Mouse (Mus musculus): Measurements from ENCODE around the gene Fbxl19. TPM values are rescaled to one million over a fixed set of nuclear protein-coding genes. Genes with fewer than 3 reads are reported as not detected.

The Fbxl19 gene
- polyA plus RNA-seq, 1 experiment from 2014 or later, result 3.2 TPM

- H3K36me3 ChIP-seq (ENCODE audit: control insufficient read depth, insufficient read depth, low read length), result peaks cover 13% of the 10 kb centered on the region; the same call in 1 of the 2 replicates
- 0 out of 2 replicates have a peak overlapping the region, but pooled peaks have one; percentile 9 for H3K27ac ChIP-seq (ENCODE audit: low read length)
- H3K27me3 ChIP-seq (ENCODE audit: control insufficient read depth, insufficient read depth, low read length), result no peaks in the 10 kb centered on the region
- no peak overlapping the region for H3K9ac ChIP-seq (ENCODE audit: low read length)
- peaks cover 4% of the 10 kb centered on the region; the same call in 1 of the 2 replicates for H3K4me1 ChIP-seq (ENCODE audit: control insufficient read depth, insufficient read depth, low read length)
- H3K4me2 ChIP-seq (ENCODE audit: low read depth, low read length), result no peak overlapping the region
- no peaks in the 10 kb centered on the region for H3K9me3 ChIP-seq (replicated peaks; ENCODE audit: control insufficient read depth, low read length)
- no peak for ATAC-seq (ENCODE audit: insufficient read depth, low FRiP score)
- WGBS, result 51% methylated on average over 6 of the region's 6 CpGs
- no peak overlapping the region for H3K4me3 ChIP-seq (replicated peaks; ENCODE audit: low read length)
Measured at GRCm38 (mm10) chr7:127759716-127760115, 15.4 kb downstream of the Fbxl19 start.

GRCm38 (mm10) chr7:127760478-127760877 lies 16.1 kb downstream of the Fbxl19 start:
- peaks cover 13% of the 10 kb centered on the region; the same call in 1 of the 2 replicates for H3K36me3 ChIP-seq (ENCODE audit: control insufficient read depth, insufficient read depth, low read length)
- ATAC-seq (ENCODE audit: insufficient read depth, low FRiP score), result peak; percentile 37; the same call in 1 of the 2 replicates
- 70% methylated on average over 3 of the region's 3 CpGs for WGBS
- no peak overlapping the region for H3K4me2 ChIP-seq (ENCODE audit: low read depth, low read length)
- peak overlapping the region; percentile 5; the same call in 1 of the 2 replicates for H3K9ac ChIP-seq (ENCODE audit: low read length)
- H3K9me3 ChIP-seq (replicated peaks; ENCODE audit: control insufficient read depth, low read length), result no peaks in the 10 kb centered on the region
- no peak overlapping the region for H3K4me3 ChIP-seq (replicated peaks; ENCODE audit: low read length)
- H3K27me3 ChIP-seq (ENCODE audit: control insufficient read depth, insufficient read depth, low read length), result no peaks in the 10 kb centered on the region
- H3K27ac ChIP-seq (ENCODE audit: low read length), result no peak overlapping the region
- peaks cover 4% of the 10 kb centered on the region; the same call in 1 of the 2 replicates for H3K4me1 ChIP-seq (ENCODE audit: control insufficient read depth, insufficient read depth, low read length)

- peaks cover 4% of the 10 kb centered on the region; the same call in 1 of the 2 replicates for H3K4me1 ChIP-seq (ENCODE audit: control insufficient read depth, insufficient read depth, low read length)
- peak overlapping the region; percentile 5; the same call in 1 of the 2 replicates for H3K9ac ChIP-seq (ENCODE audit: low read length)
- no peak overlapping the region for H3K4me3 ChIP-seq (replicated peaks; ENCODE audit: low read length)
- peak; percentile 71; the same call in 1 of the 2 replicates for ATAC-seq (ENCODE audit: insufficient read depth, low FRiP score)
- peaks cover 16% of the 10 kb centered on the region; the same call in 1 of the 2 replicates for H3K36me3 ChIP-seq (ENCODE audit: control insufficient read depth, insufficient read depth, low read length)
- H3K4me2 ChIP-seq (ENCODE audit: low read depth, low read length), result no peak overlapping the region
- H3K9me3 ChIP-seq (replicated peaks; ENCODE audit: control insufficient read depth, low read length), result no peaks in the 10 kb centered on the region
- 29% methylated on average over 7 of the region's 7 CpGs for WGBS
- H3K27ac ChIP-seq (ENCODE audit: low read length), result no peak overlapping the region
- H3K27me3 ChIP-seq (ENCODE audit: control insufficient read depth, insufficient read depth, low read length), result no peaks in the 10 kb centered on the region
Measured at GRCm38 (mm10) chr7:127761026-127761425, 16.7 kb downstream of the Fbxl19 start.

GRCm38 (mm10) chr7:127763642-127764041 lies 19.3 kb downstream of the Fbxl19 start:
- Histone ChIP-seq H3K4me1 (ENCODE audit: control insufficient read depth, insufficient read depth, low read length) (0 out of 2 replicates have a peak, but pooled peaks cover 4% of the 10 kb centered on the region), H3K36me3 (ENCODE audit: control insufficient read depth, insufficient read depth, low read length) (peaks cover 16% of the 10 kb centered on the region; the same call in 1 of the 2 replicates), H3K4me2 (ENCODE audit: low read depth, low read length) (no peak overlapping the region), H3K27ac (ENCODE audit: low read length) (no peak overlapping the region), H3K4me3 (replicated peaks; ENCODE audit: low read length) (no peak overlapping the region), H3K27me3 (ENCODE audit: control insufficient read depth, insufficient read depth, low read length) (no peaks in the 10 kb centered on the region), H3K9me3 (replicated peaks; ENCODE audit: control insufficient read depth, low read length) (no peaks in the 10 kb centered on the region), H3K9ac (ENCODE audit: low read length) (no peak overlapping the region)
- WGBS, result 92% methylated on average over 4 of the region's 4 CpGs
- no peak for ATAC-seq (ENCODE audit: insufficient read depth, low FRiP score)

- 74% methylated on average over 2 of the region's 2 CpGs for WGBS
- Histone ChIP-seq H3K9ac (ENCODE audit: low read length) (no peak overlapping the region), H3K4me2 (ENCODE audit: low read depth, low read length) (no peak overlapping the region), H3K9me3 (replicated peaks; ENCODE audit: control insufficient read depth, low read length) (no peaks in the 10 kb centered on the region), H3K4me1 (ENCODE audit: control insufficient read depth, insufficient read depth, low read length) (peaks cover 7% of the 10 kb centered on the region), H3K27ac (ENCODE audit: low read length) (no peak overlapping the region), H3K4me3 (replicated peaks; ENCODE audit: low read length) (no peak overlapping the region), H3K36me3 (ENCODE audit: control insufficient read depth, insufficient read depth, low read length) (peaks cover 16% of the 10 kb centered on the region; the same call in 1 of the 2 replicates), H3K27me3 (ENCODE audit: control insufficient read depth, insufficient read depth, low read length) (no peaks in the 10 kb centered on the region)
- ATAC-seq (ENCODE audit: insufficient read depth, low FRiP score), result no peak
Measured at GRCm38 (mm10) chr7:127765756-127766155, 21.4 kb downstream of the Fbxl19 start.

- H3K27ac ChIP-seq (ENCODE audit: low read length), result no peak overlapping the region
- H3K27me3 ChIP-seq (ENCODE audit: control insufficient read depth, insufficient read depth, low read length), result no peaks in the 10 kb centered on the region
- H3K4me1 ChIP-seq (ENCODE audit: control insufficient read depth, insufficient read depth, low read length), result peaks cover 11% of the 10 kb centered on the region
- 75% methylated on average over 17 of the region's 17 CpGs for WGBS
- no peak for ATAC-seq (ENCODE audit: insufficient read depth, low FRiP score)
- H3K4me3 ChIP-seq (replicated peaks; ENCODE audit: low read length), result no peak overlapping the region
- no peak overlapping the region for H3K4me2 ChIP-seq (ENCODE audit: low read depth, low read length)
- no peak overlapping the region for H3K9ac ChIP-seq (ENCODE audit: low read length)
- peaks cover 16% of the 10 kb centered on the region; the same call in 1 of the 2 replicates for H3K36me3 ChIP-seq (ENCODE audit: control insufficient read depth, insufficient read depth, low read length)
- no peaks in the 10 kb centered on the region for H3K9me3 ChIP-seq (replicated peaks; ENCODE audit: control insufficient read depth, low read length)
Measured at GRCm38 (mm10) chr7:127766851-127767609, 22.7 kb downstream of the Fbxl19 start.

GRCm38 (mm10) chr7:127767671-127768345 lies 23.5 kb downstream of the Fbxl19 start:
- no peak for ATAC-seq (ENCODE audit: insufficient read depth, low FRiP score)
- H3K4me1 ChIP-seq (ENCODE audit: control insufficient read depth, insufficient read depth, low read length), result peaks cover 11% of the 10 kb centered on the region
- no peak overlapping the region for H3K27ac ChIP-seq (ENCODE audit: low read length)
- 93% methylated on average over 19 of the region's 19 CpGs for whole genome bisulfite sequencing
- H3K9me3 ChIP-seq (replicated peaks; ENCODE audit: control insufficient read depth, low read length), result no peaks in the 10 kb centered on the region
- no peak overlapping the region for H3K9ac ChIP-seq (ENCODE audit: low read length)
- no peak overlapping the region for H3K4me2 ChIP-seq (ENCODE audit: low read depth, low read length)
- H3K36me3 ChIP-seq (ENCODE audit: control insufficient read depth, insufficient read depth, low read length), result peaks cover 12% of the 10 kb centered on the region; the same call in 1 of the 2 replicates
- H3K27me3 ChIP-seq (ENCODE audit: control insufficient read depth, insufficient read depth, low read length), result no peaks in the 10 kb centered on the region
- no peak overlapping the region for H3K4me3 ChIP-seq (replicated peaks; ENCODE audit: low read length)

- peaks cover 9% of the 10 kb centered on the region; the same call in 1 of the 2 replicates for H3K36me3 ChIP-seq (ENCODE audit: control insufficient read depth, insufficient read depth, low read length)
- no peak overlapping the region for H3K9ac ChIP-seq (ENCODE audit: low read length)
- H3K4me2 ChIP-seq (ENCODE audit: low read depth, low read length), result no peak overlapping the region; the same call in 1 of the 2 replicates
- H3K27me3 ChIP-seq (ENCODE audit: control insufficient read depth, insufficient read depth, low read length), result no peaks in the 10 kb centered on the region
- 53% methylated on average over 13 of the region's 13 CpGs for WGBS
- peak overlapping the region; percentile 67; the same call in 1 of the 2 replicates for H3K27ac ChIP-seq (ENCODE audit: low read length)
- H3K4me1 ChIP-seq (ENCODE audit: control insufficient read depth, insufficient read depth, low read length), result peaks cover 11% of the 10 kb centered on the region
- ATAC-seq (ENCODE audit: insufficient read depth, low FRiP score), result no peak; the same call in 1 of the 2 replicates
- no peaks in the 10 kb centered on the region for H3K9me3 ChIP-seq (replicated peaks; ENCODE audit: control insufficient read depth, low read length)
- no peak overlapping the region for H3K4me3 ChIP-seq (replicated peaks; ENCODE audit: low read length)
Measured at GRCm38 (mm10) chr7:127768346-127768996, 24.1 kb downstream of the Fbxl19 start.
